Mouse (Mus musculus) bone marrow, adult 2 months (tissue): ENCODE data around the gene Nav3.

ENCODE experiments used
- CTCF ChIP-seq: fragments of 200-500 bp; IDR thresholded peaks from 2 replicates; pipeline ENCODE4 v1.5.1; 2011; ENCODE audit warnings: low read length, control low read depth; ENCODE audit not compliant: control insufficient read depth, insufficient read depth
- POLR2A ChIP-seq: fragments of 200-500 bp; IDR thresholded peaks from 2 replicates; pipeline ENCODE4 v1.6.1; 2011; ENCODE audit warnings: low read depth, mild to moderate bottlenecking, control low read depth, low read length, borderline replicate concordance; ENCODE audit not compliant: control insufficient read depth

- no peak for TF ChIP-seq POLR2A
- no peak for TF ChIP-seq CTCF
These were observed 183.2 kb downstream of the Nav3 start for GRCm38 (mm10) chr10:110272818-110273217.
